Mouse (Mus musculus): ENCODE data around the gene Ccdc183. TPM values are rescaled to one million over a fixed set of nuclear protein-coding genes. Genes with fewer than 3 reads are reported as not detected.

Gene Ccdc183
- total and polyA plus RNA-seq, 3 experiments = not detected

DNA sequence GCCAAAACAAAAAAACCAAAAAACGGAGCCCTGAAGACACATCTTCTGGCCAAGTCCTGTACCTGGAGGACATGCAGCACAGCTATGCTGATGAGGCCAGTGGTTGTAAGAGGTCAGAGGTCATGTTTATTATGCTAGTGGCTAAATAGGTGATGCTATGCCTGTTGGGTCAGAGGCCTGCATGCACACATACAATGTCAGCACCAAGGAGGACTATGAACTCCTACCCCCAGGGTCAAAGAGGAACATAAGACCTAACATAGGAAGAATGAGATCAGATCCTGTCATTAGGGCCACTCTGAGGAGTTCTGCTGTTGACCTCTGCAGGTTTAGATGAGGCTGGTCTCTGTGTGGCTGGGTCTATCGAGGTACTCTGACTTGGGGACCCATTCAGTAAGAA lies 17.4 kb downstream of the Ccdc183 start:
- WGBS = 86% methylated on average over 2 of the region's 2 CpGs
- no peak for DNase-seq
- Histone ChIP-seq H3K4me3 (no peak overlapping the region), H3K36me3 (ENCODE audit: control insufficient read depth, insufficient read depth, low read length) (peaks cover 2% of the 10 kb centered on the region; the same call in 1 of the 2 replicates), H3K4me1 (ENCODE audit: control insufficient read depth, insufficient read depth, low read length) (no peaks in the 10 kb centered on the region), H3K79me2 (replicated peaks; ENCODE audit: control insufficient read depth, insufficient read depth, low read length) (no peaks in the 10 kb centered on the region; the same call in 1 of the 2 replicates), H3K9ac (ENCODE audit: low read depth, low read length) (no peak overlapping the region), H3K27me3 (ENCODE audit: control insufficient read depth, insufficient read depth, low read length) (no peaks in the 10 kb centered on the region), H3K27ac (no peak overlapping the region)
- intact Hi-C loops (cut with DNase I) = no loop called here
- no peak for TF ChIP-seq POLR2A (IDR thresholded peaks at IDR 0.05; ENCODE audit: insufficient read depth, low read depth, low read length)
- TF ChIP-seq EP300 (IDR thresholded peaks at IDR 0.05; ENCODE audit: insufficient read depth, low read depth, low read length) = no peak
- no peak for TF ChIP-seq CTCF (IDR thresholded peaks at IDR 0.05)

DNA sequence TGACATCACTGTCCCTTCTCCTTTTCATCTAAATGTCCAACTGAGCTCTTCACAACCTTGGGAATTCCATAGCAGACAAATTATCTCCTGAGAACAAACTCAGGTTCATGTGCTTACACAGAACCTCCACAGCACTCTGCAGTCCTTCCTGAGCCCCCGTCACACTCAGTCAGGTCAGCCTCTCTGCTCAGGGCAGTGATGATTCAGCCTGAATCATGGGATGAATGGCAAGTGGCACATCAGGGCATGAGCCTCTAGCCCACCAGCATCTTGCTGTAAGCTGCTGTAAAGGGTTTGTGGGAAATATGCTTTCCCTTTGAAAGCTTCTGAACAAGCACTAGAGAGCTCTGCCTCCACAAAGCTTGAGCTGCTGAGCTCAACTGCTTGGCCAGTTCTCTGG lies 18.7 kb downstream of the Ccdc183 start:
- no peak overlapping the region for H3K27ac ChIP-seq
- no peaks in the 10 kb centered on the region; the same call in 1 of the 2 replicates for H3K79me2 ChIP-seq (replicated peaks; ENCODE audit: control insufficient read depth, insufficient read depth, low read length)
- DNase-seq = no peak
- intact Hi-C loops (cut with DNase I) = no loop called here
- H3K9ac ChIP-seq (ENCODE audit: low read depth, low read length) = no peak overlapping the region
- WGBS = 89% methylated on average over 1 of the region's 1 CpGs
- no peaks in the 10 kb centered on the region for H3K4me1 ChIP-seq (ENCODE audit: control insufficient read depth, insufficient read depth, low read length)
- H3K27me3 ChIP-seq (ENCODE audit: control insufficient read depth, insufficient read depth, low read length) = no peaks in the 10 kb centered on the region
- H3K36me3 ChIP-seq (ENCODE audit: control insufficient read depth, insufficient read depth, low read length) = peaks cover 2% of the 10 kb centered on the region; the same call in 1 of the 2 replicates
- H3K4me3 ChIP-seq = no peak overlapping the region
- no peak for TF ChIP-seq CTCF (IDR thresholded peaks at IDR 0.05)
- no peak for TF ChIP-seq EP300 (IDR thresholded peaks at IDR 0.05; ENCODE audit: insufficient read depth, low read depth, low read length)
- TF ChIP-seq POLR2A (IDR thresholded peaks at IDR 0.05; ENCODE audit: insufficient read depth, low read depth, low read length) = no peak

DNA sequence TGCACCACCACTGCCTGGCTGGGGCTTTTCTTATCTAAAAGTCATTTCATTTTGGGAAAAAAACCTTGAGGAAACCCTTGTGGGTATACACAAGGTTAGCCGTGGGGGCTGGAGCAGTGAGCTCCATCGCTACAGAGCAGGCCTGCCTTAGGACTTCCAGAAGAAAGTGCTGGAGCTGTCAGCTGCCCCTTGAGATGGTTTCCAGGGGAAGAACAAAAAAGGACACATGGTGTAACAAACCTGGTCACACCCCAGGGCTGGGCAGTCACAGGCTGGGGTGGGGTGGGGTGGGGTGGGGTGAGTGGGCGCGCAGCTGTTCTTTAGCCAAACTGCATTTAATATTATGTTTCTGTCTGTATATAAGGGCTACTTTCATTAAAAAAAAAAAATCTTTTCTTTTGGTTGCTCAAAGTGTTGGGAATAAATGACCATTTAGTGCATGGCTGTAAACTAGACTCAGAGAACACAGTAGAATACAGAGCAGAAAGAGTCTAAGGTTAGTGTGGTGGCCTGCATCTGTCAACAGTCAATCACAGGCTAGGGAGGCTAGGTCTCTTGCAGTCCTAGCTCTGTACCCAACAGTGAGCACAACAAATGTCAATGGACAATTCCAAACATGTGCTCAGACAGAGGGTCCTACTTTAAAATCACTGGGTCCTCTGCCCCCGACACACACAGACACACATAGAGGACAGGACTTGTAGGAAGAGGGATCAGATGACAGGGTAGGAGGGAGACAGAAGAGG lies 20.5 kb downstream of the Ccdc183 start:
- H3K4me3 ChIP-seq = no peak overlapping the region
- WGBS = 95% methylated on average over 5 of the region's 5 CpGs
- no peaks in the 10 kb centered on the region for H3K4me1 ChIP-seq (ENCODE audit: control insufficient read depth, insufficient read depth, low read length)

DNA sequence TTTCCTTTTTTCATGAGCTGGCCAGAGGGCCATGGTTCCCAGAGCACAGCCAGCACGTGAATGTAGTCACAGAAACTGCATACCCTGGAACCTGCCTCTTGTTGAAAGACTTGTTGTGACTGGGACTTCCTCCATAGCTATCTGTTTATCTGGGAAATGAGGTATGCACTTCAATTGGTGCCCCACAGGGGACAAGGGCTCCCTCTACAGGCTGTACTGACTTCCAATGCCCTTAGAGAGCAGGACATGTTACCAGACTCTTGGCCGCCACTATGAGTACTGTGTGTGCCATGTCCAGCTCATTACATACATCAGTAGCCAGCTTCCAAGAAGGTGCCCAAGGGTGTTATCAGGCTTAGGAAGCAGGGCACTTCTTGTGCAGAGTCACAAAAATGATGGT lies 25.6 kb downstream of the Ccdc183 start:
- H3K36me3 ChIP-seq (ENCODE audit: control insufficient read depth, insufficient read depth, low read length) = no peaks in the 10 kb centered on the region; the same call in 1 of the 2 replicates
- TF ChIP-seq CTCF (IDR thresholded peaks at IDR 0.05) (peak; percentile 64), POLR2A (IDR thresholded peaks at IDR 0.05; ENCODE audit: insufficient read depth, low read depth, low read length) (no peak), EP300 (IDR thresholded peaks at IDR 0.05; ENCODE audit: insufficient read depth, low read depth, low read length) (no peak)
- no peak overlapping the region for H3K9ac ChIP-seq (ENCODE audit: low read depth, low read length)
- peaks cover 4% of the 10 kb centered on the region; the same call in 1 of the 2 replicates for H3K4me1 ChIP-seq (ENCODE audit: control insufficient read depth, insufficient read depth, low read length)
- no peaks in the 10 kb centered on the region for H3K79me2 ChIP-seq (replicated peaks; ENCODE audit: control insufficient read depth, insufficient read depth, low read length)
- no peak overlapping the region for H3K4me3 ChIP-seq
- H3K27ac ChIP-seq = no peak overlapping the region
- DNase-seq = no peak
- WGBS = 82% methylated on average over 2 of the region's 2 CpGs
- H3K27me3 ChIP-seq (ENCODE audit: control insufficient read depth, insufficient read depth, low read length) = no peaks in the 10 kb centered on the region
- intact Hi-C loops (cut with DNase I) = no loop called here

More for the DNA sequence above, 20.5 kb downstream of the Ccdc183 start:
- TF ChIP-seq POLR2A (IDR thresholded peaks at IDR 0.05; ENCODE audit: insufficient read depth, low read depth, low read length) = no peak
- no peak for TF ChIP-seq CTCF (IDR thresholded peaks at IDR 0.05)
- no peak for TF ChIP-seq EP300 (IDR thresholded peaks at IDR 0.05; ENCODE audit: insufficient read depth, low read depth, low read length)
- DNase-seq = no peak
- Histone ChIP-seq H3K36me3 (ENCODE audit: control insufficient read depth, insufficient read depth, low read length) (peaks cover 2% of the 10 kb centered on the region; the same call in 1 of the 2 replicates), H3K27ac (no peak overlapping the region), H3K79me2 (replicated peaks; ENCODE audit: control insufficient read depth, insufficient read depth, low read length) (no peaks in the 10 kb centered on the region), H3K9ac (ENCODE audit: low read depth, low read length) (no peak overlapping the region), H3K27me3 (ENCODE audit: control insufficient read depth, insufficient read depth, low read length) (no peaks in the 10 kb centered on the region)
- intact Hi-C loops (cut with DNase I) = no loop called here

DNA sequence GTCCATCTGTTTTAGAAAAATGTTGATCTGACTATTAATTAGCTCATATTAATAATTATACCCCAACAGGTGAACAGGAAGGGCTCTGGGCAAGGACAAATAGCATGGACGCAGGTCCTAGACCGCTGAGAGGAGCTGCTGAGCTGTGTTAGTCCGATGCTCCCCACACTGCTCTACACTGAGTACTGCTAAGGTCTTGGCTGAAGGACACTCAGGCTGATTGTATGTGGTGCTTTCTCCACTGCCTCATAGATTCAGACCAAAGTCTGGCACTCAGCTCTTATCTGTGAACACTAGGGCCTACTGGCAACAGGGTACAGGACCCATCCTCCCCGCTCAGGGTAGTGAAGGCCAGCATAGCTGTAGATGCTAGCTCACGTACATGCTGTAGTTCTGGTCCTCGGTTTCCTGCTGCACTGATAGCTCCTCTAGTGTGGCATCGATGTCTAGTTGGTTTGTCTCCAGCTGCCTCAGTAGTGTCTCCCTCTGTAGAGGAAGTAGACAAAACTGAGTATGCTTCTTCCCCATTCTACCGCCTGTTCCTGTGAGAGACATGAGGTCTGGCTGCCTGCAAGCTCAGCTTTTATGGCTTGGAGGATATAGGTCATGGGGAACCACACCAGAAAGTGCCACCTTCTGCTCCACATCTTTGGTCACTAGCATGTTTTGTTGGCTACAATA lies 29.1 kb downstream of the Ccdc183 start:
- H3K9ac ChIP-seq (ENCODE audit: low read depth, low read length) = no peak overlapping the region
- intact Hi-C loops (cut with DNase I) = no loop called here
- TF ChIP-seq CTCF (IDR thresholded peaks at IDR 0.05) (no peak), EP300 (IDR thresholded peaks at IDR 0.05; ENCODE audit: insufficient read depth, low read depth, low read length) (no peak), POLR2A (IDR thresholded peaks at IDR 0.05; ENCODE audit: insufficient read depth, low read depth, low read length) (no peak)
- no peaks in the 10 kb centered on the region for H3K36me3 ChIP-seq (ENCODE audit: control insufficient read depth, insufficient read depth, low read length)
- no peak overlapping the region for H3K4me3 ChIP-seq
- peaks cover 7% of the 10 kb centered on the region; the same call in 1 of the 2 replicates for H3K4me1 ChIP-seq (ENCODE audit: control insufficient read depth, insufficient read depth, low read length)
- H3K79me2 ChIP-seq (replicated peaks; ENCODE audit: control insufficient read depth, insufficient read depth, low read length) = no peaks in the 10 kb centered on the region
- no peak overlapping the region for H3K27ac ChIP-seq
- peak in 1 of 2 experiments; percentile 24 for DNase-seq
- H3K27me3 ChIP-seq (ENCODE audit: control insufficient read depth, insufficient read depth, low read length) = no peaks in the 10 kb centered on the region
- WGBS = 74% methylated on average over 8 of the region's 8 CpGs

DNA sequence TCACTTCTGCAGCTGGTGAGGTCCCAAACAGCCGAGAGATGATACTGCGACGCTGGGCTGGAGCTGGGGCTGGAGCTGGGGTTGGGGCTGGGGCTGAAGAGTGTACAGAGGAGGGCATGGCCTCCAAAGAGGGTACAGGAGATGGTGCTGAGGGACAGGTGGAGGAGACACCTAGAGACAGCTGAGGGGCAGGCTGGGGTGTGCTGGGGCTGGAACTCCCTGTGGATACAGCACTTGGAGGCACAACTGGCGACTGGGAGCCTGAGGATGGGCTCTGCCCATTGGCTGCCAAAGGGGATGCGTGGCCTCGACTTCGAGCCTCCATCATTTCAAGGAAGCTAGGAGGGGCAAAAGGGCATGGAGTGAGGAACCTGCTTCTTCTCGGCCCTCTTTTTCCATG lies 30.2 kb downstream of the Ccdc183 start:
- H3K4me3 ChIP-seq = no peak overlapping the region
- H3K36me3 ChIP-seq (ENCODE audit: control insufficient read depth, insufficient read depth, low read length) = no peaks in the 10 kb centered on the region
- no peak overlapping the region for H3K27ac ChIP-seq
- DNase-seq = no peak
- intact Hi-C loops (cut with DNase I) = no loop called here
- H3K9ac ChIP-seq (ENCODE audit: low read depth, low read length) = no peak overlapping the region
- WGBS = 87% methylated on average over 8 of the region's 8 CpGs
- no peak for TF ChIP-seq POLR2A (IDR thresholded peaks at IDR 0.05; ENCODE audit: insufficient read depth, low read depth, low read length)
- no peak for TF ChIP-seq EP300 (IDR thresholded peaks at IDR 0.05; ENCODE audit: insufficient read depth, low read depth, low read length)
- TF ChIP-seq CTCF (IDR thresholded peaks at IDR 0.05) = no peak
- no peaks in the 10 kb centered on the region for H3K79me2 ChIP-seq (replicated peaks; ENCODE audit: control insufficient read depth, insufficient read depth, low read length)
- H3K27me3 ChIP-seq (ENCODE audit: control insufficient read depth, insufficient read depth, low read length) = no peaks in the 10 kb centered on the region
- H3K4me1 ChIP-seq (ENCODE audit: control insufficient read depth, insufficient read depth, low read length) = peaks cover 7% of the 10 kb centered on the region; the same call in 1 of the 2 replicates

Measured in heart, adult 2 months (tissue).